Mouse (Mus musculus): Measurements from ENCODE around the gene Cttnbp2nl. TPM values are rescaled to one million over a fixed set of nuclear protein-coding genes. Genes with fewer than 3 reads are reported as not detected.

Cttnbp2nl gene
- total RNA-seq, 2 experiments from 2014 or later, result 27.1 to 27.5 TPM

DNA sequence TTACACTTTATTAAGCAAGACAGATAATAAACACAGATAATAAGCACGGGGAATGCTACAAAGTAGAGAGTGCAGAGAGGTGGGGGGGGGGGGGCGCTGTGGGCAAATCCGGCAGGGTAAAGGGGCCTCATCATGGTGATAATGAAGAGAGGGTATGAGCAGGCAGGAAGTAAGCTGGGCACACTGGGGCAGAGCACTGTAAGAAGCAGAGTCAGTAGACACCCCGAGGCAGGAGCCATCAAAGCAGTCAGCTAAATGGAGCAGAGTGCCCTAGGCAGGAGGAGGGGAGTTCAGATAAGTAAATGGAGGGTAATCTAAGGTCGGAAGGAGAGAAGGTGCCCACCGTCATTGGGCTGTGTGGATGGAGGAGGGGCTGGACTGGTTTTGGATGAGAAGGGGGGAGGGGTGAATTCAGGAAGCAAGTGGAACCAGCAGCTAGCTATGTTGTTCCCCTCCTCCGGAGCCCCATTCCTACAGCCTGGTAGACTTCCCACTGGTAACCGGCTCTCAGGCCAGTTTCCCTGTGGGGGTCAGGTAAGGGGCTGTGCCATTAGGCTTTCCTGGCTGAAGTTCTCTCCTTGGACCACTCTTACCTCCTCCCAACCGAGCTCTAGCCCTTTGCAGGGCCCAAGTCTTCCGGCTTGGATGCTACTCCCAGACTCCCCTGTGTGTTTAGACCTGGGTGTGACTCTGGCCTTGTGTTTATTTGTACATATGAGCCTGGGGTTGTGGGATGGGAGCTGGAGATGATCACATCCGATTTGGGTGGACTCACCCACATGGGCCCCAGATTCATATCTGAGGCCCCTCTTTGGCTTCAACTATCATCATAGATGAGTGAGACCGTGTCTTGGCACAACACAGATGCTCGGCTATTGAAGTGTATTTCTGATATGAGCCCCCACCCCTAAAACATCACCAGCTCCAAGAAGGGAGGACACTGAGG, 89.3 kb downstream of the Cttnbp2nl start:
- no peak for DNase-seq

DNA sequence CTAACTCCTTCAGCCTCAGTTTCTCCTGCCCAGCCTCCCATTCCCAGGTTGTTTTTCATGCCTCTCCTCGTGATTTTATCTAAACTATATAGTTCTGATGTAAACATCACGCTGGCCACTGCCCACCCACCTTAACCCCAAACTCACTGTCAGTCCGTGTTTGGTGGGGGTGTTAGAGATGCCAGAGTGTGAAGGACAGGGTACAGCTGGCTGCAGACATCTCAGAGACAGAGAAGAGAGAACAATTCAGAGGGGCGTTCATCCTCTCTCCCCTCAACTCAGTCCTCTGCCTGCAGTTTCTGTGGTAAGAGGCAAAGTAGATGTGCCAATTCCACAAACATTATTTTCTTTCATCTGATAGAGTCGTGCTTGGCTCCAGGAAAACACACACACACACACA, 90.1 kb downstream of the Cttnbp2nl start:
- no peak for DNase-seq

DNA sequence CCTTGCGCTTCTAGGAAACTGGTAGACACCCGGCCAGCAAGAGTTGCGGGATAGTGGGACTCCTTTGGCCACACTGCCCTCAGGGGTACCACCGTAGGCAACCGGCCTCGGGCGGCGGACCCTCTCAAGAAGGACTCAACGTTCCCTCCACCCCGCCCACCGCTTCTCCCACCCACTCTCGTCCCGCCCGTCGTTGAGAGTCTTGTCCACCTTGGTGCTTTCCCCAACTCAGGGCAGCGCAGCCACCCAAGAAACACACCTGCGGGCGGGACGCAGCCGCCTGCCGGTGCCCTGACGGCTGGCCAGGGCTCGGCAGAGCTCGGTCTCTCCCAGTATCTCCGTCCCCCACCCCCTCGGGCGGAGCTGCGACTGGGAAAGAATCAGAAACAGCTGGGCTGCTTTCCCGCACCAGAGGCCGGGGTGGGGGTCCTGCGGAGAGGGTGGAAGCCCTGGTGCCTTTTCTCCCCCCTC, 90.8 kb downstream of the Cttnbp2nl start:
- DNase-seq, result no peak

DNA sequence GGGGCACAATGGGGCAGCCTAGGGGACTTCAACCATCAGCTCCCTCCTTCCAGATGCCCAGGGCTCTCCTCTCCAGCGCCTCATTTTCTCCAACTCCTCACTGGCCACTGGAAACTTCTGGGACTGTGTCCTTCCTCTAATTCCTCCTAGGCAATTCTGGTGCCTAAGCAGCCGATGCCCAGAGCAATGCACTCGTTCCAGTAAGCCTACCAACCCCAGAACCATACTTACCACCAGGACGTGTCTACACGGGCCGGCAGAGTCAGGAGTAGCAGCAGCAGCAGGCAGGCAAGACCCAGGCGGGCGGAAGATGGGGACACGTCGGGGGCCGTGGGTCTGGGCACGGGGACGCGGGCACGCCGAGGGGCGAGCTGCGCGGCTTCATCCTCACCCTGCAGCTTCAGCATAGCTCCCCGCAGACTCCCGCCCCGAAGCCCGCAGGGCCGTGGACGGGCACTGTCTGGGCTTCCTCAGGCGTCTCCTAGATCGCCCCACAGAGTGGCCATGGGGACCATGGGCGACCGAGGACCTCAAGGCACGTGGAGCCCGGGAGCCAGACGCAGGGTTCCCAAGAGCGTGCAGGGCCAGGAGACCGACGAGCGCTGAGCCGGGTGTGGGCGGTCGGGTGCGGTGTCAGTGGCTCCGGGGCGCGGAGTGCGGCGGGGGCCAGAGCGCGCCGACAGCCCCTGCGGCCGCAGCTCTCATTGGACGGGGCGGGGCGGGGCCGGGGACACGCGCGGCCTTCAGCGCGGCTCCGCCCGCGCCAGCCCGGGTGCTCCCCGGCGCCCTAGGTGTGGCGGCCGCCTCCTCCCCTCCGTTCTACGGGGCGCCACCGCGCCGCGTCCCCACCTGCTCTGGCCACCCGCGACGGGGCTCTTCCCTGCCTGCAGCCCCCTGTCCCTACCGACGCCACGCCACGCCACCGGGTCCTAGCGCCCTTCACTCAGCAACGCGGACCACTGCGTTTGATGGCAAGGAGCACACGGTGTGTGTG, 91.6 kb downstream of the Cttnbp2nl start, which contains the start of gene Wnt2b:
Gene Wnt2b, minus strand, starts transcription at position 856 of the 994 bp plus-strand sequence.
- DNase-seq, result no peak

DNA sequence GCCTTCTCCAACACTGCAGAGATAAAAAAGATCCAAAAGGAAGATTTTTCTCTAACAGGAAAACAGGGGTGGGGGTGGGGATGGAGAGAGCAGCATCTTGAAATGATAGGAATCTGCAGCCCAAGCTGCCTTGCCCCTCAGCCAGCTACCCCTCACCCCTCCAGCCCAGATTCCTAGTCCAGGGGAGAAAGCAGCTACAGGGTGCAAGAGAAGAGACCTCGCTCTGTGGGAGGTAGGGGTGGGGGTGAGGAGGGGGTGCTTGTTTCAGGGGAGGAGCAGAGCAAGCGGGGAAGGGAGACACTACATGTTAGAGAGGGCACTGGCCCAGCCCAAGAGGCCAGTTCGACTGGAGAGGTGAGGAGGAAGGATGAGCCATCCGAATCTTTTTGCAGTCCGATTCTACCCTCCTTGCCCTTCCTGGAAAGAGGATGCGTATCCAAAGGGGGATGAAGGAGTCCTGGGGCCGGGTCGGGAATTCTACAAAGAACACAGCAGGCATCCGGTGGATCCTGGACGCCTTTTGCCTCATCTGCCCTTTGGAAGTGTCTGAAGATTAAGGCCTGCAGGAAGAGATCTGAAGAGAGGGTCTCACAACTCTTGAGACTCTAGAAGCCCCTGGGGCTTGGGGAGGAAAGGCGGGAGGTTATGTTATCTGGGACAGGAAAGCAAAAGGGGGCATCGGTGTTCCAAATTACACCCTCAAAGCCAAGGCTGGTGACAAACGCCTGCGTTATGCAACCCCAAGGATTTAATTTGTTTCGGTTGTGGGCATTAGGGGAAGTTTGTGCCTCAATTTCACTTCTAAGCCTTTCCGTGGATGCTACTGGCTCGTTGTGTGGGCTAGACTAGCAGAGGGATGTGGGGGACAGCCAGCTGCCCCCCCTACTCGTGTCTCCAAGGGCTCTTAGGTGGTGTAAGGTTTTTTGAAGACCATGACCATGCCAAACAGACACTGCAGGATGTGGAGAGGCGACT, 92.6 kb downstream of the Cttnbp2nl start:
- no peak for DNase-seq

DNA sequence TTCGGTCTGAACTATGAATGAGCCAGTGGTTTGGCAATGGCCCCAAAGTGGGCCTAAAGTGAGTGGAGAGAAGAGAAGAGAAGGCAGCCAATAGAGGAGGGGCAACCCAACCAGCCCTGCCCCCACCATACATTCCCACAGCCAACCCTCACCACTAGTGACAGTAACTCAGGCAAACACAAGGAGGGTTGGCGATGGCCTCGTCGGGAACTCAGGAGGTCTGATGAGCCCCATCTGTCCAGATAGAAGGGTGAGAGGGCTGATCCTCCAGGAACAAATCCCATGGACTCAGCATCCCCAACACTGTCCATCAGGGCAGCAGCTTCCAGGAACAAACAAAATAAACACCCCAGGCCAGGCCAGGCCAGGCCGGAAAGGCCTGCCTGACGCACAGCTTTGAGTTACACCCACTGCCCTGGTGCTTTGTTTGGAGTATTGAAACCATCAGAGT, 96.8 kb downstream of the Cttnbp2nl start:
- DNase-seq, result no peak

DNA sequence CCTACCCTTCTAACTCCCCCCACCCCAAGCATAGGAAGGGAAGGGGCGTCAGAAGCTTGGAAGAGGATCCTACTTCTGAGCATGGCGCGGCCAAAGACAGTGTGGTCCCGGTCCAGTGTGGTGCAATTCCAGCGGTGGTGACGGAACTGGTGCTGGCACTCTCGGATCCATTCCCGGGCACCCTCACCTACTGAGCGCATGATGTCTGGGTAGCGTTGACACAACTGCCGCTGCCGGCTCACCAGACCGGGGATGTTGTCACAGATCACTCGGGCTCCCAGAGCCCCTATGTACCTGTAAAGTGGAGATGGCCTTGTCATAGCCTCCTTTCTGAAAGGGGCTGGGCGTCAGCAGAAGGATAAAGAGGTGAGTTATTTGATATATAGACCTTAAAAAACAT, 98.4 kb downstream of the Cttnbp2nl start:
- DNase-seq, result no peak

DNA sequence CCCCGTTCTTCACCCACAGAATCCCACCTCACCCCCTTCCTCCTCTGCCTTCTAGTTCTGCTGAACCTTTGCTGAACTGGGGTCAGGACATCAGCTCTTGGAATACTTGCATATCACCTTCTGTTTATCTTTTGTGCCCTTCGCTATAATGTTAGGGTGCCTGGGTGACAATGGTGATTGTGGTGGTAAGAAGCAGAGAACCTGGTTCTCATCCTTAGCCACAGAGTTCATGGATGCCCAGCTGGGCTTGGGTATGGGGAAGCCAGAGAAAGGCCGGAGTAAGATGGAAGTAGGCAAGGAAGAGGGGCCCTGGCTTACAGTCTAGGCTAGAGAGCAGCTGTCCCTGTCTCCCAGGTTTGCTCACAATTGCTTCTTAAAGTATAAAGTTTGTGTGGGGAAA, 98.8 kb downstream of the Cttnbp2nl start:
- DNase-seq, result no peak

DNA sequence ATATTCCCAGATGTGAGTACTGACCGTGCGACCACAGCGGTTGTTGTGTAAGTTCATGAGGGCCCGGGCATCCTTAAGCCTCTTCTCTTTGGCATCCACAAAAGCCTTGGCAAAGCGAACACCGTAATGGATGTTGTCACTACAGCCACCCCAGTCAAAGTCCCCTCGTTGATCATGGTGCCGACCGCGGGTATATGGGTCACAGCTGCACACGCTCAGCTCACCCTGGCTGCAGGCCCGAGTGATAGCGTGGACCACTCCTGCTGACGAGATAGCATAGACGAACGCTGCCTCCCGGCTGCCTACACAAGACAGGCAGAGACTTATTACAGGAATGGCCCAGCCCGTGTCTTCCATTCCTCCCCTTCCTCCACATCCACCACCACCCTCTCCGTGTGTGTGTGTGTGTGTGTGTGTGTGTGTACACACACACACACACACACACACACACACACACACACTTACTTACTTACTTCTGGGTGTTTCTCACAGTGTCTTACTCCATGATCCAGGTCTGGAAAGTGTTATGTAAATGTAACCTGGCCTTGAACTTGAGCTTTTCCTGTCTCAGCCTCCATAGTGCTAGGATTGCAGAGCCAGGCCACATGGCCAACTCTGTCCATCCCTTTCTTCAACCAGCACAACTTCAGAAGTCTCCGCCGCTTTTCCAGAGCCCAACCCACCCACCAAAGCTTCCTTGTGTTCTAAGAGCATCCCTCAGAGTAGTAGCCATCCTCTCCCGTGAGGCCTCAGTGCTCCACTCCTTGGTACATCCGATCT, 99.9 kb downstream of the Cttnbp2nl start:
- DNase-seq, result no peak

Other genes starting within 250 kb of the Cttnbp2nl start
- gene Mov10, start 234.6 kb downstream of the Cttnbp2nl start, total RNA-seq (2021), result 10 to 100 TPM in 1 of 2 experiments, 1 to 10 TPM in 1; 8.4 to 12.9 TPM
- 10 to 100 TPM; 39.7 to 50.1 TPM for gene St7l, start 189.1 kb downstream of the Cttnbp2nl start, total RNA-seq (2021)
- gene Capza1, start 188.6 kb downstream of the Cttnbp2nl start, total RNA-seq (2021), result 10 to 100 TPM; 32.6 to 43.5 TPM
- gene Wnt2b, start 91.2 kb downstream of the Cttnbp2nl start, total RNA-seq (2021), result under 1 TPM; 0.23 to 0.52 TPM
- not detected for gene 4930564D02Rik, start 13.7 kb upstream of the Cttnbp2nl start, total RNA-seq (2021)